Mouse (Mus musculus) layer of hippocampus, adult 6 months (tissue): ENCODE data around the gene Ripk4. TPM values are rescaled to one million over a fixed set of nuclear protein-coding genes. Genes with fewer than 3 reads are reported as not detected.

ENCODE experiments used
- long read RNA-seq, 2 experiments: library from polyadenylated mRNA; unstranded; transcript quantifications; one replicate each; pipeline ENCODE4 v2.0.0; 2019 to 2020
- polyA plus RNA-seq: library from polyadenylated mRNA; unstranded; fragments of <200 nt; fragmentation: Nextera tagmentation; gene quantifications from 2 replicates; pipeline ENCODE4 v1.2.3, GENCODE M21; 2021

The Ripk4 gene
- 0.34 and 0.59 TPM in 2 replicates for polyA plus RNA-seq
- long read RNA-seq, experiment 1: 0 reads
- long read RNA-seq, experiment 2, transcript Ripk4-201 (8 exons, 3,591 nt): major isoform, 7 of 8 reads
- long read RNA-seq, experiment 2, partial matches to known transcripts: 0 of 8 reads
- long read RNA-seq, experiment 2, other reads (novel, unspliced or antisense): 1 of 8 reads

DNA sequence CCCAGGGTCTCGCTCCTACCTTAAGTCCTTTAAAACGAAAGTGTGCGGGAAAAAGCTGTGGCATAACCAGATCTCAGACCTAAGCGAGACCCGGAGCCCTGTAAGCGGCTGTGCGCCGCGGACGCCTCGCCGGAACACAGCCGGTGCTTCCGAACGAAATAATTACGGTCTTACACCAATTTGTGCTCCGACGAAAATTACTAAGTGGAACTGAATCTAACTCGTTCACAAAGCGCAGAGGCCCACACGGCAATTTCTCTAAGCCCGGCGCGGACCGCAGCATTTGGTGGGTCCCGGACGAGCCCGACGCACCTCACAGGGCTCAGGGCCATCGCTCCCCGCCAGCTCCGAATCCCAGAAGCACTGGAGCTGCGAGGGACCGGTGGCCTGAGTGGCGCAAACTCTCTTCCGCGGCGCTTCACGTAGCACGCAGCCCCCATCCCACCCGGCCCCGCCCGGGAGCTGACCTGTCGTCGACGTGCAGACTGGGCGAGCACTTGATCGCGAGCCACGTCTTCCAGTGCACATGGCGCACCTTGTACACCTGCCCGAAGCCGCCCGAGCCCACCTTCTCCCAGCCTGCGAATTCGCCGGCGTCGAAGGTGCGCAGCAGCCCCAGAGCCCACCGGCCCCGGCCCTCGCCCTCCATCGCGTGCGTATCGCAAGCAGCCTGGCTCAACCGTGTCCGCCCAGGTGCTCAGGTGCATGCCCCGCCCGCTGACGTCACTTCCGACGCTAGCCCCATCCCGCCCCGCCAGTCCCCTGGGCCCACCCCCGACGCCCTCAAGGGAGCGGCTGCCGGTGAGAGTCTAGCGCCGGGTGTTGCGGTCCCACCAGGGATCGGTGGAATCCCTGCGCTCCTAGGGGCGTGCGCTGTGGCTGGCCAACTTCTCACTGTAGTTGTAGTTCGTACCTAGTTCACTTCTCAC, at the start of gene Ripk4:
Gene Ripk4 (minus strand): TSS at position 727 of the 929 bp plus-strand sequence.

Other genes starting within 250 kb of the Ripk4 start
- not detected in 2 replicates for gene Fam3b, start 249.0 kb downstream of the Ripk4 start, polyA plus RNA-seq
- gene Tmprss2, start 152.6 kb downstream of the Ripk4 start, polyA plus RNA-seq: 0.05 and 0.23 TPM in 2 replicates
- gene Prdm15, start 88.1 kb upstream of the Ripk4 start, polyA plus RNA-seq: 3.1 and 3.7 TPM in 2 replicates
- gene C2cd2, start 198.8 kb upstream of the Ripk4 start, polyA plus RNA-seq: 6.2 and 6.8 TPM in 2 replicates
- gene Zbtb21, start 198.8 kb upstream of the Ripk4 start, polyA plus RNA-seq: 6.5 and 10.2 TPM in 2 replicates
- gene B230307C23Rik, start 233.5 kb upstream of the Ripk4 start, polyA plus RNA-seq: 8.4 and 13.9 TPM in 2 replicates